Mouse (Mus musculus): ENCODE data around the gene Creb3l1.

Gene Creb3l1

DNA sequence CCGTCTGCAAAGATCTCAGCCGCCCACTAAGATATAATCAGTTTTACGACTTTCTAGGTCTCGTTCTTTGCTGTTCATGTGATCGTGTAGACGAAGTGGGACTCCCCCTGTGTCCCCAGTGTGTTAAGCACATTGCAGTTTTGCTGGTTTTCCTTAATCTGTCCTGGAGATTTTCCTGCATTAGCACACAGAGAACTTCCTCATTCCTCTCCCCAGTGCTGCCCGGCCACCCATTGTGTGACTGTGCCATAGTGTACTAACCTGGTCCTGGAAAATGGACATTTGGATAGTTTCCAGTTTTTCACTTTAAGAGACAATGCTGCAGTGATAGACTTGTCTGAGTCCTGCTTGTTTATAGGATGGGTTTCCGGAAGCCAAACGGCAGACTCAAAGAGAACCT is 10.0 kb upstream of the Creb3l1 start:
- DNase-seq (ENCODE audit: low read depth) = no peak

DNA sequence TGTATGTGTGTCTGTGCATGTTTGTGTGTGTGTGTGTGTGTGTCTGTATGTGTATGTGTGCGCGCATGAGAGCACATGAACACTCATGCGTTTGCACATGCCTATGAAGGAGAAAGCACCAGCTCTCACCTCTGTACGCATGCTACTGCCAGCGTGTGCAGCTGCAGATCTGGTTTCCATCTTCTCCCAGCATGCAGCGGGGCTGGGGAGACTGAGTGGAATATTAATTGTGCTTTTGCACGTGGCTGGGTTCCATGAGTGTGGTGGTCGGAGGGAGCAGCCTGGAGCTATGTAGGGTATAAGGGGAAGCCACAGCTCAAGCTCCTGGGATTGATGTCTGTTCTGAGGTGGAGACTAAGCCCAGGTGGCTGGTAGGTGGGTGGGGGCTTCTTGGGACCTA is 6.3 kb upstream of the Creb3l1 start:
- no peak for DNase-seq (ENCODE audit: low read depth)

DNA sequence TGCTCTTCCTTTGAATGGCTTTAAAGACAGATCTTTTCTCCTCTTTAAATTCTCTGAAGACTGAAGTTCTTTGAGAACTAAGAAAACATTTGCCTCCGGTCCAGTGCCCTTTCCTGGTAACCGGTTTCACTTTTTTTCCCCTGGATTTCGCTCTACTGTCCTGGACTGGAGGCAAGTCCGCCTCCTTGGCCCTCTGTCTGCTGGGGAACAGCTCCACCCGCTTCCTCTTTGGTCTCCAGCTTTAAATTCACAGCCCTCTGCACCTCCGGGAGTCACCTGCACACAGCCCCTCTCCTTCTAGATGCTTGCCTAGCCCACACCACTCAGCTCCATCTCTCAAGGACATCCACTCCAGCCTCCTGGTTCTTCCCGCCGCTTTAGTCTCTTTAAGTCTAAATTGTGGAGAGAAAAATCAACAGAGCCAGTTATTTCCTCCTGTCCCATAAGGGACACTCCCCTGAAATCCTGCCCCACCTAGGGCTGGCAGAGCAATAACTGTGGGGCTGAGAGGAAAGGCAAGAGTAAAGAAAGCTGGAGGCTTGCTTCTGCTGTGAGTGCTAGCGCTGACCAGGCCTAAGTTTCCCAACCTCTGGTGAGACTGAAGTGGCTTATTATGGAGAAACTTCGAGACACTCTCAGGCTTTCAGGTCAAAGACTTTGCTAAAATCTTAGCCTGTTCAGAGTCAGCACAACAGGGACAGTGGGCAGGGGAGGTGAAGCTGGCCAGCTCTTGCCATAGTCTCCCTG is 5.3 kb upstream of the Creb3l1 start:
- DNase-seq (ENCODE audit: low read depth) = no peak

DNA sequence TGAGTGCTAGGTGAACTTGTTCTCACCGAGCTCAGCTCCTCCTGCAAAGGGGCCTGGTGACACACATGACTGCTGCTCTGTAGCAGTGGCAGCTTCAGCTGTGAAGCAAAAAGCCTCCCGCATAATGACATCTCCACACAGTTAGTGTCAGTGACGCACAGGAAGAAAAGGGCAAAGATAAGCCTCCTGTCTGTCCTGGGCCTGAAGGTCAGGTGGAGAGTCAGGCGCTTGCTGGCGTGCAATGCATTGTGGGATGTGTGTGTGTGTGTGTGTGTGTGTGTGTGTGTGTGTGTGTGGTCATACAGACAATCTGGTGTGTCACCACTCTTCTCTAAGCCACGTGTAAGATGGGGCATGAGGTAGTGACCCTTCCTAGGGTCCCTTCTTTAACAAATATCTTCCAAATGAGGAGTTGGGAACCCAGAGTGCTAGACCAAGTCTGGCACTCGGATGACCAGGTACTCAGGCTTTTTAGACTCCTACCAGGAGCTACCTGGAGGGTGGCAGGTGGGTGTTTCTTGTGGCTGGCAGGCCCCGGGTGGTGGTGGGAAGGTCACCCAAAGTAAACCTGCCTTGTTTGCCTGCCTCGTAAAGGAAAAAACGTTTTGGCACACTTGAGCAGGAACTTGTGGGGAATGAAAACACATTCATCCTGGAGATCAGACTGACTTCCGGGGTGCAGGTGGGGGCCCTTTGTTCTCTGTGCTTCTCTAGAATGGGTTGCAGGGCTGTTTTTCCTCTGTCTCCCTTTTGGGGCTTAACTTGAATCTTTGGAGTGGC is 3.7 kb upstream of the Creb3l1 start:
- DNase-seq (ENCODE audit: low read depth) = no peak

DNA sequence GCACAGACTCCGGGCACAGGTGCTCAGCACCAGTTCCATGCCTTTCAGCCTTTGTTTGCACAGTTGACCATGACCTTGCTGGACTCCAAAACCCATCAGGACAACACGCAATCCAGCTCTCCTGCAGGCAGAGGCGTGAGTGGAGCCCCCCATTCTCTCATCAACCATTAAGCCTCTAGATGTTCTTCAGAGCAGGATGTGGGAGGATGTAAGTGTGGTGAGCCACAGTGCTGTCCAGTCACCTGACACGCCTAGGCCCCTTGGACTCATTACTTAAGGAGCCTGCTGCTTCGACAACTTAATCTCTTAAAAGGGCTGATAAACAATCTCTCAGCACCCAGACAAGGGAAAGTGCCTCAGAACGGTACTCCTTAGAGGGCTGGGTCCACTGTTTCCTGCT is 1.7 kb upstream of the Creb3l1 start:
- no peak for DNase-seq (ENCODE audit: low read depth)

DNA sequence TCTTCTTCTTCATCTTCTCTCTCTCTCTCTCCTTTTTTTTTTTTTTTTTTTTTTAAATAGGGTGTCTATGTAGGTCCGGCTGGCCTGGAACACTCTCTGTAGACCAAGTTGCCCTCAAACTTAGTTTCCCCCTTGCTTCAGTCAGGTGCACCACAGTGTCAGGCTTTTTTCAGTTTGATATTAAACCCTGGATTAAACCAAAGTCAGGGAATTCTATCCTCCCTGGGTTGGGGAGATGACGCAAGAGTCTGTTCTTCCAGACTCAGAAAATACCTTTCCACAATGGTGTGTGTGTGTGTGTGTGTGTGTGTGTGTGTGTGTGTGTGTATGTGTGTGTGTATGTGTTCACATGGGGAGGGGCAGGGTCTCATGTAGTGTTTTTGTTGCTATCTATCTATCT is 900 bp upstream of the Creb3l1 start:
- DNase-seq (ENCODE audit: low read depth) = no peak

DNA sequence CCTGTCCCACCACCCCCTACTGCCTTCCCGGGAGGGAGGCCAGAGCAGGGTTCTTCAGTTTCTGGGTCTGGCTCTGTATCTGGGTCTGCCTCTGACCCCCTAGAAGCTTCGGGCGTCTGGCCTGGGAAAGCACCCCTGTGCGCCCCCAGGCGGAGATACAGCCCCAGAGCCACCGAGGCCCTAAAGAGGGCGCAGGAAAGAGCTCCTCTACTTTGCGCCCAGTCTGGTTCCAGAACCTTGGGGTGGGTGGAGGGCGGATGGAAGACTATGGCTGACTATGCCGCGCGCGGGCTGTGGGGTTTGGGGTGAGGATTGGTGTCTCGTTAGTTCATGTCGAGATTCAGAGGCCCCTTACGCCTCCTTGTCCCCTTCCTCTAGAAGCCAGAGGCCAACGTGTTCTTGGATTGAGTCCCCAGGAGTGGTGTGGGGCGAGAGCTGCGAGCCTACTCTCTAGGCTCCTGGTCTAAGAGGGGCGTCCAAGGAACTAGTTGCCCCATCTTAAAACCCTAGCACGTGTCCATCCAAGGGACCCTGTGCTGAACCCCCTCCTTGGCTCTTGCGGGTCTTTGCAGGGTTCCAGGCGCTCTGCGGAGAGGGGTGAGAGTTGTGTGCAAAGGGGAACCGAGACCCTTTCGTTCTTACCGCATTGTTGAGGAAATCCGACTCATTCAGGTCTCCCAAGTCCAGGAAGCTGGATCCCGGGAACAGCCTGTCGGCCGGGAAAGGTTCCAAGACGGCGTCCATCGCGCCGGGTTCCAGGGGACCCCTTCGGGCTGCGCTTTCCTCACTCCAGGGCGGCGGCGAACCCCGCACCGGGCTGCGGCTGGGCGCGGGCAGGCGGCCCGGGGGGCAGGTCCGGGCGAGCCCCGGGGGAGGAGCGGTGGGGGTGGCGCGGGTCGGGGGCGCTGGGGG is 684 bp downstream of the Creb3l1 start:
- peak; percentile 46 for DNase-seq (ENCODE audit: low read depth)

DNA sequence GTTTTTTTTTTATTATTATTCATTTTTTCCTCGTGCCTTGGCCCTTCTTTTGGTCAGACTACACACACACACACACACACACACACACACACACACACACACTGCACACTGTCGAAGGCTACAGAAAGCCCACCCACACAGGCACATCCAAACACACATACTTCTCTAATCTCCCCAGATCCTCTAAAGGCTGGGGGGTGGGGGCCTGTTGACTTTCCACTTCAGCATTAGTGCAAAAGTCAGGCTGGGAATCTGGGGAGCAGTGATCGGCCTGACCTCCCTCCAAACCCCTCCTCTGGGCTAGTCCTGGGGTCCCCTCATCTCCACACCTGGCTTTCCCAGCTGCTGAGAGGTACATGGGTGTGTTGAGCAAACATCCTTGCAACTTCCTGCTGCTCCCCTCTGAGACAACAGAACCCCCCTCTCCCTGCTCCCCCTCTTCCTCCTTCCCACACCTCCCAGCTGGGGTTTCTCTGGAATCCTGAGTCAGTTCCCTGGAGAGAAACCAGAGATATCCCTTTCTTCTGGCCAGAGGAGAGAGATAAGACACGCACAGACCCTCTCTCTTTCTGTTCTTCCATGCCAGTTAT is 3.5 kb downstream of the Creb3l1 start:
- DNase-seq (ENCODE audit: low read depth) = no peak

DNA sequence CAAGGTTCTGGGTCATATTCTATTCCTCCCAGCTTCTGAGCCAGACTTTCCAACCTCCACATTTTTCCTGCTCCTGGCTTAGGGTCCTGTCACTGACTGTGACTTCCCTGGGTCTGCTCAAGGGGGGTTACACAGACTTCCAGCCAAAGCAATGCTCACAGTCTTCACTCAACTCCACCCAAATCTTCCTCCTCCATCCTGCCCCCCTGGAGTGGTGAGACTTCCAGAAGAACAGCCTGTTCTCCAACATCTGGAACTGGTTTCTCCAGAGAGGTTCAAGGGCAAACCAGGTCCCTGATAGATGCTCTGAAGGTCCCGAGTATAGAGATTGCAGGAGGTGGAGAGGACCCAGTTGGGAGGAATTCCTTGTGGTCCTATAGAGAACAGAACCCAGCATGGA is 6.9 kb downstream of the Creb3l1 start:
- no peak for DNase-seq (ENCODE audit: low read depth)

DNA sequence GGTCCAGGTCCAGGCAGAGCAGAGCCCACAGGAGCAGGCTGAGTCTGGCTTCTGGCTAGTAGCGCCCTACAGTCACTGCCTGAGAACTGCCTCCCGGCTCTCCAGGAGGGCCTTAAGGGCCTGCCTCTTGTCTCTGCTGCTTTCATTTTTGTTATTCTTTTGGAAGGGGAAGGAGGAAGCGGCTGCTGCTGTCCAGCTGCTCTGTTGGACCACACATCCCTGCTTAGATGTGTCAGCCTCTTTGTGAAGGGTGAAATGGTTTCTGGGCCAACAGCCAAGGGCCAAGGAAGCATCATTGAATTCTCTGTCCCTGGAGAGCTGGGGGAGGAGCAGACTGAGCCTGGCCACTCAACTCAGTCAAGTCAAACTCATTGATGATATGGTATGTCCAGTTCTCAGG is 7.3 kb downstream of the Creb3l1 start:
- DNase-seq (ENCODE audit: low read depth) = peak; percentile 51

DNA sequence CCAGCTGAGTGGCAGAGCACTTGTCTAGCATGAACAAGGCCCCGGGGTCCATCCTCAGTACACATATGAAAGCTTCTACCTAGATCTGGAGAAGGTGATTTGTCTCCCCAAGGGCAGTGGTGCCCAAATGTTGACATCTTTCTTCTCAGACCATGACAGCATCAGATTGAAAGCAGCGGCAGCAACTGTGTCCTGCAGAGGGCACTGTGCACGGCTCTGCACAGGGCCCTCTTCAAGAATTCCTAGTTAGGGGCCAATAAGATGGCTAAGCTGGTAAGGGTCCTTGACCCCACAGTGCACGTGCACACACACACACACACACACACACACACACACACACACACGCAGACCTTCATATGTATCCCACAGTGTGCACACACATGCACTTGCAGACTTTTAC is 9.4 kb downstream of the Creb3l1 start:
- DNase-seq (ENCODE audit: low read depth) = no peak

DNA sequence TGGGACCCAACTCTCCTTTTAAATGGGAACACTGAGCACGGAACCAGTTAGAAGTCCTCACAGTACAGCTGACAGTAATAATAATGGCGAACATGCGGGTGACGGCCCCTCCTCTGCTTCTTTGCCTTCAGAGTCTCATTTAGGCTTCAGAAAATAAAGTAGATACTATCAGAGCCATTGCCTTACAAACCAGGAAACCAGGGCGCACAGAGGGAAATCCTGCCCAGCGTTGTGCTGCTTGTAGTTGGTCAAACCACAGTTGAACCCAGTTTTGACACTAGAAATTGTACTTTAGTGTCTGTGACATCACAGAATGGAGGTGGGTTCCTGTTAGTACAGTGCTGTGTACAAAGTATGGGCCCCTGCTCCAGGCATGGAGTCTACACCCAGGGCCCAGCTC is 10.1 kb downstream of the Creb3l1 start:
- no peak for DNase-seq (ENCODE audit: low read depth)

DNA sequence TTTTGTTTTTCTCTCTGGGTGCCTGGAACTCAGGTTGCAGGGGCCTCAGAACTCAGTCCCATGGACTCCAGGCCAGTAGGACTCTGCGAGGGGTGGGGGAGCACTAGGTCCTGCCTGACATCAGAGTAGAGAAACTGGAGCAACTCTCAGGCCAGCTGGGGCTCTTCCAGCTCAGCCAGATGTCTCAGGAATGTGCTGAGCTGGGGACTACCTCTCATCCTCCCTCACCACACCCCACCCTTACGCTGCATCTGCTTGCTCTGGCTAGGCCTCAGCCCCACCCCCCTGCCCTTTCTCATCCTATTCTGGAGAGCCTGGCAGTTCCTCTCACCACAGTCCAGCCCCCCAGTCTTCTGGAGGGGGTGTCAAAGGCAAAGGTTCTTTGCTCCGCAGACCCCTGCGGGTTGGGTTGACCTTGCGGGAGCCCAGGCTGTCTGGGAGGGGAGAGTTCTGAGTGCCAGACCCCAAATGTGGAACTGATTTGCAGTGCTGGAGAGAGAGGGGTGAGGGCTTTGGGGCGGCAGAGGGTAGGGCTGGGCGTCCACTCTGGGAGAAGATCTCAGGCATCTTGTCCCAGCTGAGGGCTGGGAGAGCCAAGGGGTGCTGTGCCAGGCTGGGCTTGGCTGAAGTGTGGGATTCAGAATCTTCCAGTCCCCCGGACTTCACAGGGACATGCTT is 11.4 kb downstream of the Creb3l1 start:
- DNase-seq (ENCODE audit: low read depth) = peak; percentile 83

DNA sequence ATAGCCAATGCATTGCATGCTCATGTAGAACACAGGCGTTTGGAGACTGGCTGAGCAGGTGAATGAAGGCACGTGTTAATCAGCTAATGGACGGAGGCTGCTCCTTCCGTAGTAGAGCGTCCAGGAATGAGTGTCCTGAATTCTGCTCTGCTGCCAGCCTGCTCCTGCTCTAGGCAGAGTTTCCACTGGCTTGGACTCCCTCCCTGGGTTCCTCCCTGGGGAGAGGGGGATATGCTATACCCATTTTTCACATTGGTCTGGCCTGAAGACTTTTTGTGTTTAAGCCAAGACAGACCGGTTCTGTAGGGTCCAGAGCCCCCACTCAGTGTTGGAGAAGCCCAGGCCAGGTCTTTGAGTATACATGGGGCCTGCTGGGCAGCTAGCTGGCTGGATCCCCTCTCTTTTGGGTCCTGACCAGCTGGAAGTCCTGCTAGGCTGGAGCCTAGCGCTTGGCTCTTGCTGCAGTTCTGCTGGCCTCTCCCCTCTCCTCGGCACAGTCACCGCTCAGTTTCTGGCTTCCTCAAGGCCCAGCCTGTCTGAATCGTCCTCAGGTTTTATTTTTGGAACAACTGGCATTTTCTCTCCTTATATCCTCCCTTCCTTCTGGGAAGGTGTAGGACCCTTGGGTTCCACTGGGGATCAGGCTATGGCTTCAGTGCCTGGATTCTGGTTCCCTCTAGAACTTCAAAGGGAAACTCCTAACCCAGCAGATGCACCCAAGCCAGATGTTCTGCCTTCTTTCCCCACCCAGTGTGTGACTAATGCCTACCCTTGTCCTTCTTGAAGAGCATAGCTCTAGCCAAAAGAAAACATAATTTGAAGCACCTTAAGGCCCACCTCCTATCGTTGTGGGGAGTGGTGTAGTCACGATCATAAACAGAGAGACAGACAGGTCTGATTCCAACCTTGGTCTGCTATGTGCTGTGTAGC is 12.6 kb downstream of the Creb3l1 start:
- peak; percentile 47 for DNase-seq (ENCODE audit: low read depth)

DNA sequence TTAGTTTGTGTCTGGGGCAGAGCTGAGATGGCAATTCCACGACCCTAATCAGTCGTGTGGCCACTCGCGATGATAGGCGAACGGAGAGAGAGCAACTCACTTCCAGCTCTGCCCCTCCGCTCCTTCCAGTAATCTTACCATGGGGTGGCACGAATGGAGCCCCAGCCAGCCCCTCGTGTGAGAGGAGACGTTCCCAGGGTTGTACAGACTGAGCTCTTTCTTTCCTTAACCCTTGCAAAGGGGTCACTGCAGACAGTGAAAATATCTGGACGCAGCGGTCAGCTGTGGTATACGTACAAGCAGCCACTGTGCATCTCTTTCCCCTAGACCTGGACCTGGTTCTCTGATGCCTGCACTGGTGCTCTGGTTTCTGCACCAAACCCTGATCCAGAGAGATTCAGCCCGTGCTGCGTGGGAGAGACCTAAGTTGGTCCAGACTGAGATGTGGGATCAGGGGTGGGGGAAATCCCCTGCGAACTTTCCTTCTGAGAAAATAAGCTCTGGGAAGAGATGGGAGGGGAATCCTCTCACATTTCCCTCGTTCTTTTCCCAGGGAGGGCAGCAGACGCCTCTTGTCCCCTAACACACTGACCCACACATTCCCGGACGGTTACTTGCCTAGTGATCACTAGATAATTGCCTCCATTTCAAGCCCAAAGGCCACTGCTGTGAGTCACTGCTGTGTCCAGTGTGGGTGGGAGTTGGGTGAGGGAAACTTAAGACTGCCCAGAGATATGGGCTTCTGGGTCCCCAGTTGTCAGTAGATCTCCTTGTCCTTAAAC is 15.5 kb downstream of the Creb3l1 start:
- DNase-seq (ENCODE audit: low read depth) = peak; percentile 82

DNA sequence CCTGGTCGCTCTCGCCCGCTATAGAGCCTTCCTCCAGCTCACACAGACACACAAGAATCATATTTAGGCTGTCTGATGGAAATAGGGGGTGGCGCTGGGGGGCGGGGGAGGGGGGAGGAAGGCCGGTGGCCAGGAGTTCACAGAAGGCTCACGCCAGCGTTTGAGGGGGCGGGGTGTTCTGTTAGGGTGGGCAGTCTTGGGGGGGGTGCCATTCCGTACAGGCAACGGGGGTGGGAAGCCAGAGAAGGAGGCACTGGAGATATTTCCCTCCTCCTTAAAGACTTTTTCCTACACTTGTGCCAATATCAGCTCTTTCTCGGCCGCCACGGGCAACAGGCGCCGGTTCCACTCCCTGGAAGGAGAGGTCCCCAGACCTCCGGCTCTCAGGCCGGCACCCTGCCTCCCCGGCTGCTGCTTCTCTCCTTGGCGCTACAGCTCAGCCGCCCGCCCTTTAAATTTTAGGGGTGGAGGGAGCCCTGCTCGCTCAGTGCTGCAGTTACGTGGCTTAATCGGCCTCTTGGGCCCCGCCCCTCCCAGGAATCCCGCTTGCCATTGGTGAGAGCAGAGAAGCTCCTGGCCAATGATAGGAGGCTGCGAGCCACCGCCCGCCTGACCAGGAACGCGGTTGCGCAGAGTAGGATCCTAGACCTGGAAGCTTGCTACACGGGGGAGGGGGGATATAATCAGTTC is 16.2 kb downstream of the Creb3l1 start:
- peak; percentile 89 for DNase-seq (ENCODE audit: low read depth)

DNA sequence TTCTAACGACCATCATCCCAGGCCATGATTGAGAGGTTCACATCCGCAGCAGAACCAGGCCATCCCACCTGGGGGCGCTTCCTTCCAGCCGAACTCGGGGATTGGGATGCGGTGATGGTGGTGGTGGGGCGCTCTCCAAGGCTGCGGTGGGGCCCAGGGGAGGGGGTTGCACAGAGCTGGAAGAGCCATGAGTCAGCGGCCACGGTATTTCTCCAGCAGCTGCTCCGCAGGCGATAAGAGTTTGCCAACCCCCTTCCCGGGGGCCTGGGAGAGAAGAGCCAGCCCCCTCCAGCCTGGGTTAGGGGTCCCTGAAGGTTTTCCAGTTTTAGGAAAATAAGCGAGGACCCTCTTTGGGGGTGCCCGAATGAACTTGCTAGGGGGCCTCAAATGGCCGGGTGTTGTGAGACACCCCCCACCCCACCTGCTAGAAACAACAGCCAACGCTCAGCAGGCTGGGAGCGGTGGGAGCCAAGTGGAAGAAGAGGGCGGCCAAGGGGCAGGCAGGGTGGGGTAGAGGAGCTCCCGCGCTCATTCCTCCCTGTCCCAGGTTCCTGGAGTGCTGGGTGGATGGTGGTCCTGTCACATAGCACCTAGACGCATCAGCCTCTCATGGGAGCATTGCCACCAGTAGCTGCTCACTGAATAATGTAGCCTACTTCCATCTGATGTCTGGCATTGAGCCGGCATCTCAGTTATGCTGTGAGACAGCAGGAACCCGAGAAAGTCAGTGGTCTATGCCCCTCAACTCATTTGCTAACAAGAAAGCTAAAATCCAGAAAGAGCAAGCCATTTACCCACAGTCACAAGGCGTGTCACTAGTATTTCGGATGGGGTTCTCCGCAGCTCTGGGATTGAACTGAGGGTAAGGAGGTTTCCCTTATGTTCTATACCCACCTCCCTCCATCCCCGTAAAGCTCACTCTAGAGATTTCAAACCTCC is 17.1 kb downstream of the Creb3l1 start:
- DNase-seq (ENCODE audit: low read depth) = peak; percentile 64

DNA sequence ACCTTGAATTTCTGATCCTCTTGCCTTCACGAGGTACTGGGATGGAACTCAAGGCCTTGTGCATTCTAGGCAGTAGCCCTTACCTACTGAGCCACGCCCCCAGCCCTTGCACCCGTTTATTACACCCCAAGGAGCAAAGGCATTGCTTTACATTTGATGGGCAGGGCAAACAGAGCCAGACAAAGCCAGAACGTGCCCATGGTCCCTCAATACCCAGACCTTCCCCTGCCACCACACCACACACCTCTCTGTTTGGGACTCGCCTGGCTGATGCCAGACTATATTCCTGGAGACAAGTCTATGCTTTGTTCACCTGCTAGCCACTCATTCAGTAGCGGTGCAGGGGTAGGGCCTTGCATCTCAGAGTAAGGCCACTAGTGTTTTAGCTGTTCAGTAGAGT is 17.8 kb downstream of the Creb3l1 start:
- no peak for DNase-seq (ENCODE audit: low read depth)
